Mouse (Mus musculus) bone marrow, adult 2 months (tissue): Measurements from ENCODE around the gene Wfdc17.

ENCODE experiments used
- CTCF ChIP-seq: fragments of 200-500 bp; IDR thresholded peaks from 2 replicates; pipeline ENCODE4 v1.5.1; 2011; ENCODE audit warnings: low read length, control low read depth; ENCODE audit not compliant: control insufficient read depth, insufficient read depth
- POLR2A ChIP-seq: fragments of 200-500 bp; IDR thresholded peaks from 2 replicates; pipeline ENCODE4 v1.6.1; 2011; ENCODE audit warnings: low read depth, mild to moderate bottlenecking, control low read depth, low read length, borderline replicate concordance; ENCODE audit not compliant: control insufficient read depth

DNA sequence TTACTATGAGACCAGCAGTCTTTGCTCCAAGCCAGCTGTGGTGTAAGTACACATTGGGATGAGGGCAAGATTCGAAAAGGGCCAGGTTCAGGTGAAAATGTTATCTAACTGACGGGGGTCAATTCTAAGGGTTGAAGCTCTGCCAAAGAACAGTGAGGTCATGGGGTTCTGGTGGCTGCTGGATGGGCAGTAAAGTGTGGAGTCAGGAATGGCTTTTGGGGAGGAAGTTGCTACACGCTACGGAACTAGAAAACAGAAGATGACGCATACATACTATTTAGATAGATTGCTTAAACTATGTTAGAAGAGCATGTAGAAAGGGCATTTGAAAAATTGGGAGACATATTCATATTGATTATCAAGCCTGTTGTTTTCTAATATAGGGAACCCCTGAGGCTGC lies 40.3 kb upstream of the Wfdc17 start:
- TF ChIP-seq POLR2A (no peak), CTCF (no peak)
